Mouse (Mus musculus) ZHBTc4 (cell line): Measurements from ENCODE around the gene Plekhs1.
"Not testable (repeated sequence)": the region's sequence is repeated elsewhere in the genome, so short reads cannot be mapped to it uniquely, and the experiment has no call there.

ENCODE experiments used
- DNase-seq: peaks from one replicate; pipeline ENCODE4 v3.0.0-alpha.2; 2011; ENCODE audit warnings: low read depth, low spot score

The Plekhs1 gene

DNA sequence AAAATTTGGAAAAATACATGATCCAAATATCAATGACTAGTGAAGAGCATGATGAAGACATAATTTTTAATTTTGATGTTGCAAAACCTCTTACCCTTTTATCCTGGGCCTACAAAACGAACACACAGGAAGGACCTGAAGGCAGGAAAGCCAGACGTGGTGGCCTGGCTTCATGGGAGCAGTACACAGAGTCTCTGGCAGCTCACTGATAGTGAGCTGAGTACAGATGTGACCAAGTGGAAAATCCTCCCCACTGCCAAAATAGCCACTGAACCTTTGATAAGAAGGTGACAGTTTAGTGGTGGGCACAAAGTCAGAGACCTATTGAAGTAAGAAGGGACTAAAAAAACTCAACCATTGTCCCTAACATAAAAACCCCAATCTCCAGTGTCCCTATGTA lies 52.1 kb downstream of the Plekhs1 start:
- DNase-seq, result not testable (repeated sequence)

DNA sequence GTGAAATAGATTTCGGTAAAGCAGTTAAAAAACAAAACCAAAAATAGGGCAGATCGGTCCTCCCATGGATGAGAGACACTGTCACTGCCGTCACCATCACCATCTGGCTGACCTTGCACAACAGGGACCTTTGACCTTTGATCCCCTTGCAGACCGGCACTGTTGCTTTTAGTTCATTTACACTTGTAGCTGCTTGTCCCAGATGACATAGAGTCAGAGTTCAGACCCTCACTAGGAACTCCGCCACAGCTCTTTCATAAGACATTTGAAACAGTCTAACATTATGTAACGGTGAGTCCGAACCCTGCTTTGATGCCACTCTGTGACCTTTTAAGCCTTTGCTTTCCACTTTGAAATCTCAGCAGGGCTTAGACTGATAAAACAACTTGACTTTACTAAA lies 58.0 kb downstream of the Plekhs1 start:
- DNase-seq, result not testable (repeated sequence)

DNA sequence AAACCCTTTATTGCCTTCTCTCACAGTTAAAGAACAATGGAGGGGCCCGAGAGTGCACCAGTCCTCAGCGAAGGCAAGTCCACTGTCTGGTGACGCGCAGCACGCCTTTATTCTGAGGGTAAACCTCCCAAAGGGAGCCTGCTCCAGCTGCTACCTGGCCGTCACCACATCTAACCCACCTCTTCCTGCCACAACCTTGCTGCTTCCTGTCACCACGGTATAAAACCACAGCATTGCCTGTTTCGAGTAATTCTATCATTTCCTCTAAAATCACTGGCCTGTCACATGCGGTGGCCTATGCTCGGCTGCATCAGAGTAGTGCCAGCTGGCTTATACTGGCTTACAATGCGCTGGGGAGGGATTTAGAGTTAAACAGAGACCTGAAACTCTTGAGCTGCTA lies 69.1 kb downstream of the Plekhs1 start:
- DNase-seq, result not testable (repeated sequence)

DNA sequence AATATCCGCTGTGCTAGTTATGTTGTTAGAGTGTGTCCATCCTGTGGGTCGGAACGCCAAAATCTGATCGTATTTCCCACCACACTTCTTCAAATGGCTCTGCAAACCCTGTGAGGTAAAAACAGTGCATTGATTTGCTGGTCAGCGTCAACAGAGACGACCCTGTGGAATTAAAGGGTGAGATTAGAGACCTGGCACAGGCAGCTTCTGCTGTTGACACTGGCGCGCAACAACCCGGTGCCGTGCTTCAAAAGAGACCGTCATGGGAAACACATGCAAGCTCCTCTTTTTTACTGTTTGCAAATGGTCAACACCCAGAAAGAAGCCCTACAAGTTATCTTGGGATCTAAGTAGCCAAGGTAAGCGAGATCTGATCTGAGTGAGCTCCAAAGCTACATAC lies 69.8 kb downstream of the Plekhs1 start:
- no peak for DNase-seq

DNA sequence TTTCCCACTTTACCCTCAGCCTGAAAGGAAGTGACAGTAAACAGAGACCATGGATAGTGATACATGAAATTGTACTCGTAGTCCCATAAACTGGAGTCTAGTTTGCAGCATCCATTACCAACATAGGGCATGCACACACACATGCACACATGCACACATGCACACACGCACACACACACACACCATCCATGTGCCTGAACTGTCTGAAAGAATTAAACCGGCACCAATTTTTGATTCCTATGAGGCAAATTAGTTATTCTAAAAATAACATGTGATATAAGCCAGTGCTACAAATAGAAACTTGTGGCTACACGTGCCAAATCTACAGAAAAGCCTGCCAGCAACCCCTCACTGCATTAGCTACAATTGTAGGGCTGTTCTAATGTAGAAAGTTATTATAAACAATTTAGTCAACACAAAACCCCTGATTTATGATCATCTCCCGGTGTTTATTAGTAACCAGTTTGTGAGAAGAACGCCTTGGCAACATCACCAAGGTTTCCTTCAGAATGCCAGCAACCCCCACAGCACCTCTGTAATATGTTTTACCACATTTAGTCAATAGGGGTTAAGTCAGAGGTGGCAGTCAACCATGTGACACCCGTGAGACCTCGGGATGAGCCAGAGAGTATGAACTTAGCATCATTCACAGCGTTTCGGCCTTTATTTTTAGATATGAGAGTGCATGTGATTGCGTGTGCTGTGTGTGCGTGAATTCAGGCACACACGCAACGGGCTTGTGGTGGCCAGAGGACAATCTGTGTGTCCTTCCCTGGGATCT lies 72.0 kb downstream of the Plekhs1 start:
- DNase-seq, result no peak

DNA sequence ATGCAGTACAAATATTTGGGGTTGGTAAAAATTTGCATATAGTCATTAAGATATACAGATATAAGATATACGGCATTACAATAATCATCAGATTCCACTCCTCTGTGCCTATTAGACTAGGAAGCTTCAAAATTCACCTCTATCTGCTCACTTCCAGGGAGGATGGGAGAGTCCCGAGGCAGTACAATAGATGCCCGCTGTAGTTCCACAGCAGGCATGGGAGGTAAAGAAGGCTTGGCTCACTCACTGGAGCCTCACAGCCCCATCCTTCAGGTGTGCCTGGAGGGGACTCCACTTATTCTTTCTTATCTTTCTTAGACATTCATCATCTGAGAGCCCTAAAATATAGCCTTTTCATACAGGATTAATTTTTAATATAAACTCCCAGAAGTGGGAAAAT lies 72.9 kb downstream of the Plekhs1 start:
- DNase-seq, result no peak

DNA sequence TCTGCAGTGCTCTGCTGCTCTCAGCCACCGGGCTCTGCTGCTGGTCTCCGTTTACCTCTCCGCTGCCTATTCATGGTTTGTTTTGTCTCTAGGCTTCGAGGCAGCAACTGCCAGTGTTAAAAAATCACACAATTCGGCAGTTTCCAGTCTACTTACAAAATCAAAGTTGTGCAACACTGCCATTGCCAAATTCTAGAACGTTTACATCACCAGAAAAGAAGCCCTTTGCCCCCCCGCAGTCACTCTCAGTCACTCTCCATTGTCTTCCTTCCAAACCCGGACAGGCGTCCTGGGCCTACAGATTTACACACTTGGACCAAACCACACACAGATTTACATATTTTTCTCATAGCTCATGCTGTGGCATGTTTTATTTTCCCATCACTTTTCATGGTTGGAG lies 73.6 kb downstream of the Plekhs1 start:
- no peak for DNase-seq

DNA sequence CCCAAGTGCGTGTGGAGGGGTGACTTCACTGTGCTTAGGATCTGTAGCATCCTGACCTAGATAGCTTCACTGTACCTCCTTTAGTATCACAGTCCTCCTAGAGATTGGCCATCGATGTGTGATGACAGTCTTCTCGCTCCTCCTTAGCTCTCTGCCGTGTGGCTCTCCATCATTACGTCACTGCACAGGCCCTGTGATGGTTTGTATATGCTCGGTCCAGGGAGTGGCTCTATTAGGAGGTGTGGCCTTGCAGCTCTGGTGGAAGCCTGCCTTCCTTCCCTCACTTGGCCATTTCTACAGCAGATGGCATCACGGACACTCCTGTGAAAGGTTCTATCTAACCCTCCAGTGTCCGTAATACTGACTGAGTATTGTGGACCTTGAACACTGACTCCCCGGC lies 74.3 kb downstream of the Plekhs1 start:
- DNase-seq, result peak; percentile 50
